Mouse (Mus musculus) lung, adult 2 months (tissue): Measurements from ENCODE around the gene Nxnl1.

Experiments used
- CTCF ChIP-seq: fragments of 200-500 bp; IDR thresholded peaks from 2 replicates; pipeline ENCODE4 v1.5.1; 2011; ENCODE audit warnings: mild to moderate bottlenecking, low read length, control low read depth; ENCODE audit not compliant: insufficient read depth
- POLR2A ChIP-seq: fragments of 200-500 bp; IDR thresholded peaks from 2 replicates; pipeline ENCODE4 v1.6.1; 2011; ENCODE audit warnings: low read depth, mild to moderate bottlenecking, control low read depth, low read length, borderline replicate concordance; ENCODE audit errors: extremely low read depth

GRCm38 (mm10) chr8:71552770-71553169, 13.6 kb downstream of the Nxnl1 start:
- TF ChIP-seq POLR2A (no peak), CTCF (no peak)
